Mouse (Mus musculus) forebrain, embryonic 14.5 days (tissue): ENCODE data around the gene Nedd4. TPM values are rescaled to one million over a fixed set of nuclear protein-coding genes. Genes with fewer than 3 reads are reported as not detected.
"Not testable (repeated sequence)": the region's sequence is repeated elsewhere in the genome, so short reads cannot be mapped to it uniquely, and the experiment has no call there.

Source experiments
- ATAC-seq: fragments of 200-750 bp; cut with Nextera tagmentation; 2 replicates; pipeline ENCODE4 v1.8.0; 2017; ENCODE audit warnings: mild to moderate bottlenecking, moderate library complexity
- DNase-seq: peaks from one replicate; pipeline ENCODE4 v3.0.0-alpha.2; 2015; ENCODE audit warnings: low spot score
- H3K27ac ChIP-seq: fragments of 300-500 bp; sonication (generic); 2 replicates; pipeline ENCODE4 v1.5.1; 2014; ENCODE audit warnings: low read depth, mild to moderate bottlenecking, control low read depth, low read length, moderate library complexity
- H3K27me3 ChIP-seq: fragments of 300-500 bp; sonication (generic); replicated peaks from 2 replicates; pipeline ENCODE4 v1.6.1; 2014; ENCODE audit warnings: low read length, control low read depth, mixed read lengths; ENCODE audit not compliant: control insufficient read depth, insufficient read depth
- H3K36me3 ChIP-seq: fragments of 300-500 bp; sonication (generic); 2 replicates; pipeline ENCODE4 v1.6.1; 2014; ENCODE audit warnings: low read length, control low read depth; ENCODE audit not compliant: control insufficient read depth, insufficient read depth
- H3K4me1 ChIP-seq: fragments of 300-500 bp; sonication (generic); 2 replicates; pipeline ENCODE4 v1.6.1; 2014; ENCODE audit warnings: antibody characterized with exemption, low read length, control low read depth; ENCODE audit not compliant: control insufficient read depth, insufficient read depth
- H3K4me2 ChIP-seq: fragments of 300-500 bp; sonication (generic); 2 replicates; pipeline ENCODE4 v1.6.1; 2014; ENCODE audit warnings: mild to moderate bottlenecking, control low read depth, low read length
- H3K4me3 ChIP-seq: fragments of 300-500 bp; sonication (generic); 2 replicates; pipeline ENCODE4 v1.5.1; 2014; ENCODE audit warnings: low read depth, low read length, control low read depth
- H3K9ac ChIP-seq: fragments of 300-500 bp; sonication (generic); 2 replicates; pipeline ENCODE4 v1.6.1; 2014; ENCODE audit warnings: mild to moderate bottlenecking, low read length, control low read depth, moderate library complexity
- H3K9me3 ChIP-seq: fragments of 300-500 bp; sonication (generic); replicated peaks from 2 replicates; pipeline ENCODE4 v1.6.1; 2016; ENCODE audit warnings: low read length, control low read depth, mixed read lengths; ENCODE audit not compliant: control insufficient read depth
- WGBS: fragments of 180-500 bp; shearing (Covaris S2); extraction: QIAGEN DNeasy Blood & Tissue Kit; methylation state at CpG from one replicate; pipeline ENCODE4 v1.1.7; 2014; 5-methylcytosine and 5-hydroxymethylcytosine counted together
- polyA plus RNA-seq: library from polyadenylated mRNA; unstranded; fragments of >200 nt; fragmentation: Nextera tagmentation; extraction: Ambion mirVana; gene quantifications from 2 replicates; pipeline ENCODE4 v1.2.1, GENCODE M21; 2014

Nedd4 gene
- polyA plus RNA-seq, 1 experiment from 2014 or later, result 437 TPM

DNA sequence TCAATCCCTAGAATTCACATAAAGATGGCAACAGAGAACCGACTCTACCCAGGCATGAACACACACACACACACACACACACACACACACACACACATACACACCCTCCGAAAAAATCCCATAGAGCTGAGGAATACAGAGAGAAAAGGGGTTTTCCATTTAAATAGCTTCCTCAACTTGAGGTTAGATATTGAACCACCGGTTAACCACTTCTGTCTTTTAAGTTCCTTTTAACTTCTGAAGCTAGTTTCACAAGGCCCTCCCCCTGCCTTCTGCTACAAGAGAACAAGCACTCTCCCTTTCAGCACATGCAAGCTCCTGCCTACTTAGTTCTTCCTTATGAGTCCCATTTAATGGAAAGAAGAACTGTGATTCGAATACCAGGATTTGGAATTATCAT, 2.0 kb upstream of the Nedd4 start:
- 83% methylated on average over 4 of the region's 4 CpGs for WGBS
- no peaks in the 10 kb centered on the region for H3K27me3 ChIP-seq
- no peaks in the 10 kb centered on the region for H3K9me3 ChIP-seq
- ATAC-seq (no peak), DNase-seq (no peak)
- H3K27ac ChIP-seq, result no peak overlapping the region
- H3K4me2 ChIP-seq, result no peak overlapping the region
- no peak overlapping the region for H3K9ac ChIP-seq
- peaks cover 5% of the 10 kb centered on the region; the same call in 1 of the 2 replicates for H3K36me3 ChIP-seq
- H3K4me3 ChIP-seq, result no peak overlapping the region
- peaks cover 17% of the 10 kb centered on the region for H3K4me1 ChIP-seq

DNA sequence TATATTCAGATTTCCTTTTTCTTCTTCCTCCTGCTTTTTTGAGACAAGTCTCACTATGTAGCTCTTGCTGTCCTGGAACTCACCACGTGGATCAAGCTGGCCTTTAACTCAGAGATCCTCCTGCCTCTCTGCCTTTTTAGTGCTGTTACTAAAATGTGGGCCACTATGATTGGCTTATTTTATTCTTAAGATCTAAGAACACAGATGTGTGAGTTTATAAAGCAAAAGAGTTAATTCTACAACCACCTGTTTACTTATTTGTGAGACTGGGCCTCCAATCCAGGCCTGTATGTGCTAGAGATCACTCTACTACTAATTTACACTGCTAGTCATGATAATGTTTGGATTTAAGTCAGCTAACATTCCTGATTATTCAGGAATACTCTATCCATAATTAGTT, 1.2 kb upstream of the Nedd4 start:
- no peaks in the 10 kb centered on the region for H3K27me3 ChIP-seq
- no peak overlapping the region for H3K4me3 ChIP-seq
- peaks cover 23% of the 10 kb centered on the region for H3K4me1 ChIP-seq
- H3K9ac ChIP-seq, result no peak overlapping the region
- peak overlapping the region; percentile 6; the same call in 1 of the 2 replicates for H3K4me2 ChIP-seq
- DNase-seq (no peak), ATAC-seq (no peak)
- peaks cover 13% of the 10 kb centered on the region for H3K36me3 ChIP-seq
- no peaks in the 10 kb centered on the region for H3K9me3 ChIP-seq
- H3K27ac ChIP-seq, result peak overlapping the region; percentile 99
- 45% methylated on average over 1 of the region's 1 CpGs for WGBS

DNA sequence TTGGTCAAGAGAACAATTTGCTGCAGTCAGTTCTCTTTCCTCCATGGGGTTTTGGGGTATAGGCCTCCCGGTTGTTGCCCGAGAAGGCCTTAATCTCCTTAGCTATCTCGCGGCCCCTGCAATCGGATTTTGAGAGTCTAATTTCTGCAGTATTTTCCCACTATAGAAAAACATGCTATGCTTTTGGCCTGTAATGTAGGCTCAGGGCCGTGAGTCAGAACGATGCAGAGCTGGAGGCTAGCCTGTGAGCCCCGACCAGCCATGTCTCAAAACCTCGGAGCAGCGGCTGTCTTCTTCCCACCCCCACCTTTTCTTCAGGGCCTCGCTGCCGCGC, 618 bp upstream of the Nedd4 start:
- no peaks in the 10 kb centered on the region for H3K27me3 ChIP-seq
- peak overlapping the region; percentile 97 for H3K4me3 ChIP-seq
- H3K4me2 ChIP-seq, result peak overlapping the region; percentile 88
- peak overlapping the region; percentile 99 for H3K9ac ChIP-seq
- H3K36me3 ChIP-seq, result peaks cover 18% of the 10 kb centered on the region
- DNase-seq (no peak), ATAC-seq (no peak)
- WGBS, result under 1% methylated on average over 13 of the region's 13 CpGs
- peak overlapping the region; percentile 99 for H3K27ac ChIP-seq
- H3K4me1 ChIP-seq, result peaks cover 23% of the 10 kb centered on the region
- H3K9me3 ChIP-seq, result no peaks in the 10 kb centered on the region

DNA sequence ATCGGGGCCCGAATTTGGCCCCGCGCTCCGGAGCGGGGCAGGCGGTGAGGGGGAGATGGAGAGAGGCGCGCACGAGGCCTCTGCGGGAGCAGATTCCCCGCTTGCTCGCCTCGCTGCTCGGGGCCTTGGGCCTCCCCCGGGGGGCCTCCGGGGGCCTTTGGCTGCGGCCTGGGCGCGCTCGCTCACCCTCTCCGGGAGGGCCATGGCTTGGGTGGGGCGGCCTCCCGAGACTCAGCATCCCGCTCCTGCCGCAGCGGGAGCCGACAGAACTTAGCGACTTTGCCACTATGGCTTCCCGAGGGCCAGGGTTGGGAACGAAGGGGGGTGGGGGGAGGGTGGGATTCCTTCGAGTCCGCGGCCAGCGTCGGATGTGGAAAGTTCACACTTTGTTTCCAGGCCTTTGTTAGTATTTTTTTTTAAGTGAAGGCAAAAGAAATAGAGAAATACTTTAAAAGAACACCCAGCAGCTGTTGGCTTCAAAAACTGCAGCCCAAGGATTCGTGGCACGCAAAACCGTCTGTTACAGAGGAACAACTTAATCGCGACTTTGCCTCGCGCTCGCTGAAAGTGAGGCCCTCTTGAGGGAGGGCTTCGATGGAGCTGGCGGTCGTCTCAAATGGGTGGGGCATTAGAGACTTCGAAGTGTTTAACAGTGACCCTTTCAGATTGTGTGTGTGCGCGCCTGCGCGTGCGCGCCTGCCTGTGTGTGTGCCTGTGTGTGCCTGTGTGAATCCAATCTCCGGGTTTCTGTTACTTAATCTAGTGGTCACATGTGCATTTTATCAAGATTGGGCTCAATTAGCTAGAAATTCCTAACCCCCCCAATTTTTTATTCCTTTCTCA, 766 bp downstream of the Nedd4 start:
- H3K27me3 ChIP-seq, result no peaks in the 10 kb centered on the region
- H3K27ac ChIP-seq, result peak overlapping the region; percentile 99
- H3K4me2 ChIP-seq, result peak overlapping the region; percentile 88
- DNase-seq (peak; percentile 94), ATAC-seq (peak; percentile 60)
- peaks cover 23% of the 10 kb centered on the region for H3K4me1 ChIP-seq
- peak overlapping the region; percentile 99 for H3K9ac ChIP-seq
- peaks cover 30% of the 10 kb centered on the region for H3K36me3 ChIP-seq
- H3K9me3 ChIP-seq, result no peaks in the 10 kb centered on the region
- 1% methylated on average over 53 of the region's 55 CpGs for WGBS
- H3K4me3 ChIP-seq, result peak overlapping the region; percentile 97

DNA sequence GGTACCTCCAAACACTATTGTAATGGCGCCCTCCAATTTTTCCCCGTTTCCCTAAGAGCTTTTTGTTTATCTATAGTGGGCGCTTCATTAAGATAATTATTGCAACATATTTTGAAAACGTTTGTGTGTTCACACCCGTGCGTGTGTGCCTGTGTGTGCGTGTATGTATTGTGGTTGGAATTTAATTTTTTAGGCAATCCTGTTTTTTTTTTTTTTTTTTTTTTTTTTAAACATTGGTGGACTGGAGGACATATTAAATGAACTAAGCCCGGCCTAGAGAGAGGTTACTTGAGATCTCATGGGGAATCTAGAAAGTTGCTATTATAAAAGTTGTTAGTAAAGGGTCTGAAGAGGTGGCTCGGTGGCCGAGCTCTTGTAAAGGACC, 1.4 kb downstream of the Nedd4 start:
- Histone ChIP-seq H3K4me2 (peak overlapping the region; percentile 88), H3K36me3 (peaks cover 30% of the 10 kb centered on the region), H3K9ac (peak overlapping the region; percentile 99), H3K27ac (peak overlapping the region; percentile 99), H3K9me3 (no peaks in the 10 kb centered on the region), H3K27me3 (no peaks in the 10 kb centered on the region), H3K4me1 (peaks cover 23% of the 10 kb centered on the region), H3K4me3 (peak overlapping the region; percentile 97)
- 3% methylated on average over 10 of the region's 10 CpGs for WGBS
- no peak for DNase-seq
- no peak for ATAC-seq

DNA sequence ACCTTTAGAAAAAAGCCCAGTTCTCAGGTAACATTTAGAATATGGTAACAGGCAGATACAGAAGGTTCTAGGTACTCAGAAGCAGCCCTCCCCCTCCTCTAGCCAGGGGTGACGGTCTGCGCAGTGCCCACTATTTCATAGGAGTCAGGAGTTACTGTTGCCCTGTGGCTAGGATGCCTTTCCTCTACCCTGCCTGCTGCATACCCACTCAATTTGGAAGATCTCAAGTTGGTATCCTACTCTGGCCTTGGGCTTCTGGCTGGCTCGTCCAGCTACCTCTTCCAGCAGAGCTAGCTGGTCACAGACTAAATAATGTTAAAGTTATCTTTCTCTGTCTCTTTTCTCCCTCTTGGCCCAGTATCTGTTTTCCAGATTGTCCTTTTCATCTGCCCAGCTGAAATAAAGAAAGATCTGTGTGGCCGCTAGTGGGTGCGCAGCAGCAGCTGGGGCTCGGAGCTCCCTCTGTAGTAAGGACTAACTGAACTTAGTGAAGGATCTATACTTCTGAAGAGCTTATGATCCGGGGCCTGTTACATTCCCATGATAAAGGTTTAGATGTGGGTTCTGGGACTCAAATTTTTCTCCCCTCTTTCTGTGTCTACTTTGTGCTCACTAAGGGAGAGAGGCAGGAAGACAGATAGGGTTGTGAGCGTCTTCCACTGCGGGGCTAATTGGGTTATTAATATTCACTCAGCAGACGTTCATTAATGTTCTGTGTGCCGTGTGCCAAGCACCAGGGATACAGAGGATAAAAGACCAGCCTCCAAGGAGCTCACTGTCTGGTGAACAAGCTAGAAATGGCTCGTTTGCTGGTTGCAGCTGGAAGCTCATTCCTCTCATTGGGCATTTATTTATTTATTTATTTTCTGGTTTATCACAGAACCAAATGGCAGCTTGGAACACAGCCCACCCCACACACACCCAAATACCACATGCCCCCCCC, 2.5 kb downstream of the Nedd4 start:
- DNase-seq, result peak; percentile 84
- peaks cover 40% of the 10 kb centered on the region for H3K36me3 ChIP-seq
- peak overlapping the region; percentile 99 for H3K9ac ChIP-seq
- peak overlapping the region; percentile 88 for H3K4me2 ChIP-seq
- peak overlapping the region; percentile 99 for H3K27ac ChIP-seq
- peak; percentile 24; the same call in 1 of the 2 replicates for ATAC-seq
- H3K4me3 ChIP-seq, result peak overlapping the region; percentile 97
- no peaks in the 10 kb centered on the region for H3K27me3 ChIP-seq
- H3K9me3 ChIP-seq, result no peaks in the 10 kb centered on the region
- H3K4me1 ChIP-seq, result peaks cover 23% of the 10 kb centered on the region
- WGBS, result 17% methylated on average over 12 of the region's 12 CpGs

DNA sequence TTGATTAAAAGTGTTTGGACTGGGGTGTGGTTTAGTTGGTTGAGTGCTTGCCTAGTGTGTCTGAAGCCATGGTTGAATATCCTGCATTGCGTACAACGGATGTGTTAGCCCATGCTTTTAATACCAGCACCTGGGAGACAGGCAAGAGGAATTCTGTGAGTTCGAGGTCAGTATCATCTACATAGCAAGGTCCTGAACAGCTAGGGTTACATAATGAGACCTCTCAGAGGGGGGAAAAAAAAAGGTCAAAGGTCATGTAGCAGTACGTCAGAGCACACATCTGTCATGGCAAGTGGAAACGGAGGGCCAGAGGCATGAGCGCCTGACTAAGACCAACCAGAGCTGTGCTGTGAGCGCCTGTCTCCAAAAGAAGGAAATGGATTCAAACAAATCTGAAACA, 3.4 kb downstream of the Nedd4 start:
- H3K4me2 ChIP-seq, result peak overlapping the region; percentile 88
- DNase-seq (no peak), ATAC-seq (no peak)
- peak overlapping the region; percentile 99; the same call in 1 of the 2 replicates for H3K9ac ChIP-seq
- peak overlapping the region; percentile 99 for H3K27ac ChIP-seq
- H3K4me1 ChIP-seq, result peaks cover 23% of the 10 kb centered on the region
- peak overlapping the region; percentile 97 for H3K4me3 ChIP-seq
- no peaks in the 10 kb centered on the region for H3K9me3 ChIP-seq
- peaks cover 49% of the 10 kb centered on the region for H3K36me3 ChIP-seq
- no peaks in the 10 kb centered on the region for H3K27me3 ChIP-seq
- WGBS, result 54% methylated on average over 7 of the region's 7 CpGs

DNA sequence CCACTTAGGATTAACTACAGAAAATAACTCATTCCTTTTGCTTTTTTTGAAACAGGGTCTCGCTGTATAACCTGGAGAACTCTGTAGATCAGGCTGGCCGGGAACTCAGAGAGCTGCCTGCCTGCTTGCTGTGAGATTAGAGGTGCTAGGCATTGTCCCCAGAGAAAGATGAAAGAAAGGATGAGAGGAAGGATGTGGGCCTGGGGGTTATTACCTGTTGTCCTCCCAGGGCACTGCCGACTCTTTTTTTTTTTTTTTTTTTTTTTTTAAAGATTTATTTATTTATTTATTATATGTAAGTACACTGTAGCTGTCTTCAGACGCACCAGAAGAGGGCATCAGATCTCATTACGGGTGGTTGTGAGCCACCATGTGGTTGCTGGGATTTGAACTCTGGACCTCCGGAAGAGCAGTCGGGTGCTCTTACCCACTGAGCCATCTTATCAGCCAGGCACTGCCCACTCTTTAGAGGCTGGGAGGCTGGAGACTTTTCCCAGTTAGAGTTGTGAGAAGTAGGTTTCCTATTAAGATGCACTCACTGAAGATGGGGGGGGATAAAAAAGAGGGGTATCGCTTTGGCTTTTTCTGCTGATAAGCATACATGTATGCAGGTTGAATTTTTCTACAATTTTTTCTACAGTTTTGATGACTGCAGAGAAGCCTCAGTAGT, 4.3 kb downstream of the Nedd4 start:
- WGBS, result 80% methylated on average over 6 of the region's 8 CpGs
- H3K9ac ChIP-seq, H3K27ac ChIP-seq, H3K9me3 ChIP-seq, H3K27me3 ChIP-seq, H3K4me3 ChIP-seq, ATAC-seq, DNase-seq: not testable (repeated sequence)
- peak overlapping the region; percentile 88; the same call in 1 of the 2 replicates for H3K4me2 ChIP-seq
- peaks cover 20% of the 10 kb centered on the region for H3K4me1 ChIP-seq
- H3K36me3 ChIP-seq, result peaks cover 55% of the 10 kb centered on the region
